Mouse (Mus musculus): ENCODE measurements around the gene Rtkn.

DNA sequence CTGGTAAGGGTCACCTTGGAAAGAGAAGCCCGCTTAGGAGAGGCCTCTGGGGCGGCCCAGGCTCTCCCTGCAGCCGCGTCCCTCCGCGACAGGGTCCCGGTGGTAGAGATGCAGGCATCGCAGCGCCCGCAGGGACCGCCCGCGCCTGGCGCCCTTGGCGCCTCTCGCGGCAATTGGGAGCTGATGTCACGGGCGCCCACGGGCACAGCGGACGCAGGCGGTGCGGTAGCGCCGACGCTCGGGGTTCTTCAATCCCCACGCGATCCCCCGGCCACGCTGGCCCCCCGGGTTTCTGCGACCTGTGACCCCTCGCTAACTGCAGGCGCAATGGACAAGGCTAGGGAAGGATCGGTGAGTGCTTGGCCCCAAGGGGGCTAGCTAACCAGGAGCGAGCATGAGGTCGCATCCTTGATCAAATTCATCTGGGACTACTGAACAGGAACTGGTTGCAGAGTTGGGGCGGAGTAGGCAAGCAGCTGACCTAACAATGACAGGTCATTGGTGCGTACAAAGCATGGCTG, 7.0 kb downstream of the Rtkn start:
- TF ChIP-seq TCF12 (IDR thresholded peaks at IDR 0.05; ENCODE audit: low read depth, low read length) = no peak
- TF ChIP-seq USF1 (IDR thresholded peaks at IDR 0.05; ENCODE audit: low read depth, low read length) = no peak
- no peak for TF ChIP-seq ZMIZ1 (IDR thresholded peaks at IDR 0.05; ENCODE audit: low read depth, low read length)
- no peak for TF ChIP-seq POLR2A (IDR thresholded peaks at IDR 0.05; ENCODE audit: low read depth, low read length)

Measured in CH12.LX (cell line).